Mouse (Mus musculus): ENCODE data around the gene Scn10a.

GRCm38 (mm10) chr9:119726990-119727389 lies 7.9 kb upstream of the Scn10a start:
- TF ChIP-seq CTCF (IDR thresholded peaks at IDR 0.05; ENCODE audit: control insufficient read depth, insufficient read depth, low read length), result no peak
- no peak for TF ChIP-seq POLR2A (IDR thresholded peaks at IDR 0.05; ENCODE audit: borderline replicate concordance, control insufficient read depth, low read depth, low read length)
